Mouse (Mus musculus): Measurements from ENCODE around the gene Cdc34. TPM values are rescaled to one million over a fixed set of nuclear protein-coding genes. Genes with fewer than 3 reads are reported as not detected.
A peak's percentile ranks its signal among the peaks of the same experiment; 100 is the strongest.

Gene Cdc34
- polyA plus RNA-seq, 1 experiment from 2014 or later: 106 TPM

DNA sequence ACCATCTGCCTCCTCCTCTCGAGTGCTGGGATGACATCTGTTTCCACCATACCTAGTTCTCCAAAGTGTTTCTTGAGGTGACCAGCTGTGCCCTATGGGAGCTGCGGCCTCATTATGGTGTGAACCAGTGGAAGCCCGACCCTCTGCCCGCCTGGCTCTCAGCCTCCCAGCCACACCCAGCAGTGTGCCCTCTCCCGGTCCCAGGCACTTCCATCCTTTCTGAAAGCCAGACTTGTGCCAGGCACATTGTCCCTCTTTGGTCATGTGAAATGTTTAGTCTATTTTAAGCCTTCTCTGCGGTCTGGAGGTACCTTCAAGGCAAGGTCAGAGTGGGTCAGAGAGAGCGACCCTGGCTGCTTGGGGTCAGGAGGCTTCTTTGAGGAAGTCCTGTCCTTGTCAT, 41.7 kb downstream of the Cdc34 start:
- Histone ChIP-seq H3K36me3 (ENCODE audit: control insufficient read depth, insufficient read depth, low read length) (no peaks in the 10 kb centered on the region), H3K4me2 (ENCODE audit: low read length) (no peak overlapping the region), H3K27me3 (ENCODE audit: control insufficient read depth, insufficient read depth, low read length) (peaks cover 16% of the 10 kb centered on the region), H3K4me1 (ENCODE audit: control insufficient read depth in 2 of 2, insufficient read depth in 2 of 2, low read length in 2 of 2) (peaks cover 4 to 8% of the 10 kb centered on the region in 2 experiments; a peak in 2 of 4 replicates), H3K9me3 (ENCODE audit: control insufficient read depth, low read length) (no peaks in the 10 kb centered on the region), H3K27ac (replicated peaks in 1 of 2; ENCODE audit: control insufficient read depth in 1 of 2, insufficient read depth in 1 of 2, low read depth in 2 of 2, low read length in 2 of 2) (no peak overlapping the region), H3K4me3 (ENCODE audit: control insufficient read depth in 1 of 2, insufficient read depth in 1 of 2, low read depth in 1 of 2, low read length in 2 of 2) (no peak overlapping the region), H3K9ac (ENCODE audit: low read length) (no peak overlapping the region)
- ATAC-seq (ENCODE audit: insufficient number of reproducible peaks, insufficient read depth, low FRiP score, low read depth): no peak
- 61% methylated on average over 7 of the region's 7 CpGs for WGBS

DNA sequence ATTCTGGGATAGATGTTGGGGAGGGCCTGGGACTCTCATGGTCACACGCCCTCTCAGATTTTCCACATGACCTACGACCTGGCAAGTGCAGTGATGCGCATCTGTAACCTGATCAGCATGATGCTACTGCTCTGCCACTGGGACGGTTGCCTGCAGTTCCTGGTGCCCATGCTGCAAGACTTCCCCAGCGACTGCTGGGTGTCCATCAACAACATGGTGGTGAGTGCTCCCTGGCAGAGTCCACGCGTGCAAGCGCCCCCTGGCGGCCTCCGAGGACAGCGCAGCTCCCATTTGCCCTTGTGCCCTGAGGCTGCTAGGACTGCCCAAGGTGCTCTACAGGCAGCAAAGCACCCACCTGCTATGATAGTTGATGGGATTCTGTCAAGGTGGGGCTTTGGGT, 44.1 kb downstream of the Cdc34 start:
- Histone ChIP-seq H3K9me3 (ENCODE audit: control insufficient read depth, low read length) (no peaks in the 10 kb centered on the region), H3K9ac (ENCODE audit: low read length) (no peak overlapping the region), H3K4me2 (ENCODE audit: low read length) (no peak overlapping the region), H3K36me3 (ENCODE audit: control insufficient read depth, insufficient read depth, low read length) (no peaks in the 10 kb centered on the region), H3K27me3 (ENCODE audit: control insufficient read depth, insufficient read depth, low read length) (no peaks in the 10 kb centered on the region), H3K27ac (replicated peaks in 1 of 2; ENCODE audit: control insufficient read depth in 1 of 2, insufficient read depth in 1 of 2, low read depth in 2 of 2, low read length in 2 of 2) (no peak overlapping the region), H3K4me1 (ENCODE audit: control insufficient read depth in 2 of 2, insufficient read depth in 2 of 2, low read length in 2 of 2) (peaks cover 6 to 12% of the 10 kb centered on the region in 2 experiments; a peak in 3 of 4 replicates), H3K4me3 (ENCODE audit: control insufficient read depth in 1 of 2, insufficient read depth in 1 of 2, low read depth in 1 of 2, low read length in 2 of 2) (no peak overlapping the region)
- ATAC-seq (ENCODE audit: insufficient number of reproducible peaks, insufficient read depth, low FRiP score, low read depth): no peak
- WGBS: 45% methylated on average over 11 of the region's 11 CpGs

- Histone ChIP-seq H3K4me3 (ENCODE audit: control insufficient read depth in 1 of 2, insufficient read depth in 1 of 2, low read depth in 1 of 2, low read length in 2 of 2) (no peak overlapping the region), H3K9ac (ENCODE audit: low read length) (no peak overlapping the region), H3K27me3 (ENCODE audit: control insufficient read depth, insufficient read depth, low read length) (no peaks in the 10 kb centered on the region), H3K9me3 (ENCODE audit: control insufficient read depth, low read length) (peaks cover 4% of the 10 kb centered on the region; the same call in 1 of the 2 replicates), H3K4me1 (ENCODE audit: control insufficient read depth in 2 of 2, insufficient read depth in 2 of 2, low read length in 2 of 2) (peaks cover 6 to 10% of the 10 kb centered on the region in 2 experiments; a peak in 3 of 4 replicates), H3K4me2 (ENCODE audit: low read length) (no peak overlapping the region), H3K36me3 (ENCODE audit: control insufficient read depth, insufficient read depth, low read length) (no peaks in the 10 kb centered on the region), H3K27ac (replicated peaks in 1 of 2; ENCODE audit: control insufficient read depth in 1 of 2, insufficient read depth in 1 of 2, low read depth in 2 of 2, low read length in 2 of 2) (no peak overlapping the region)
- no peak for ATAC-seq (ENCODE audit: insufficient number of reproducible peaks, insufficient read depth, low FRiP score, low read depth)
- WGBS: 67% methylated on average over 28 of the region's 28 CpGs
Measured at GRCm38 (mm10) chr10:79728323-79729249, 46.6 kb downstream of the Cdc34 start.

- Histone ChIP-seq H3K27me3 (ENCODE audit: control insufficient read depth, insufficient read depth, low read length) (no peaks in the 10 kb centered on the region), H3K9ac (ENCODE audit: low read length) (0 out of 2 replicates have a peak overlapping the region, but pooled peaks have one; percentile 11), H3K9me3 (ENCODE audit: control insufficient read depth, low read length) (peaks cover 4% of the 10 kb centered on the region; the same call in 1 of the 2 replicates), H3K4me2 (ENCODE audit: low read length) (no peak overlapping the region), H3K27ac (replicated peaks in 1 of 2; ENCODE audit: control insufficient read depth in 1 of 2, insufficient read depth in 1 of 2, low read depth in 2 of 2, low read length in 2 of 2) (no peak overlapping the region), H3K4me3 (ENCODE audit: control insufficient read depth in 1 of 2, insufficient read depth in 1 of 2, low read depth in 1 of 2, low read length in 2 of 2) (no peak overlapping the region), H3K36me3 (ENCODE audit: control insufficient read depth, insufficient read depth, low read length) (peaks cover 7% of the 10 kb centered on the region), H3K4me1 (ENCODE audit: control insufficient read depth in 2 of 2, insufficient read depth in 2 of 2, low read length in 2 of 2) (peaks cover 2 to 4% of the 10 kb centered on the region in 2 experiments; a peak in 3 of 4 replicates)
- no peak for ATAC-seq (ENCODE audit: insufficient number of reproducible peaks, insufficient read depth, low FRiP score, low read depth)
- WGBS: 63% methylated on average over 13 of the region's 13 CpGs
Measured at GRCm38 (mm10) chr10:79729357-79729965, 47.5 kb downstream of the Cdc34 start.

DNA sequence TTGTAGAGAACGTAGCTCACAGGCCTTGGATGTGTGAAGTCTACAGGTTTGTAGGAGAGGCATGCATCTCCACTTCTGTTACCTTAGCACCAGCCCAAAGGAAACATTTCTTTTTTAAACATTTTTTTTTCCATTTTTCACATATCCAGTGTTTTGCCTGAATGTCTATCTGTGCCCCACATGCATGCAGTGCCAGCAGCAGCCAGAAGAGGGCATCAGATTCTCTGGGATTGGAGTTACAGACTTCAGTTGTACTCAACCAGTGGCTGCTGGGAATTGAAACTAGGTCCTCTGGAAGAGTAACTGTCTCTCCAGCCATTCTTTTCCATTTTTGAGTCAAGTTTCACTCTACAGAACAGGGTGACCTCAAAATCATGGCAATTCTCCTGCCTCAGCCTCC, 50.5 kb downstream of the Cdc34 start:
- Histone ChIP-seq H3K27me3 (ENCODE audit: control insufficient read depth, insufficient read depth, low read length) (peaks cover 8% of the 10 kb centered on the region; the same call in 1 of the 2 replicates), H3K4me3 (ENCODE audit: control insufficient read depth in 1 of 2, insufficient read depth in 1 of 2, low read depth in 1 of 2, low read length in 2 of 2) (no peak overlapping the region), H3K9me3 (ENCODE audit: control insufficient read depth, low read length) (peaks cover 22% of the 10 kb centered on the region), H3K4me2 (ENCODE audit: low read length) (no peak overlapping the region), H3K36me3 (ENCODE audit: control insufficient read depth, insufficient read depth, low read length) (peaks cover 33% of the 10 kb centered on the region), H3K9ac (ENCODE audit: low read length) (no peak overlapping the region), H3K27ac (replicated peaks in 1 of 2; ENCODE audit: control insufficient read depth in 1 of 2, insufficient read depth in 1 of 2, low read depth in 2 of 2, low read length in 2 of 2) (no peak overlapping the region), H3K4me1 (ENCODE audit: control insufficient read depth in 2 of 2, insufficient read depth in 2 of 2, low read length in 2 of 2) (peaks cover 2 to 4% of the 10 kb centered on the region in 2 experiments; a peak in 3 of 4 replicates)
- 95% methylated on average over 1 of the region's 1 CpGs for WGBS
- no peak for ATAC-seq (ENCODE audit: insufficient number of reproducible peaks, insufficient read depth, low FRiP score, low read depth)

- Histone ChIP-seq H3K4me2 (ENCODE audit: low read length) (no peak overlapping the region), H3K27ac (replicated peaks in 1 of 2; ENCODE audit: control insufficient read depth in 1 of 2, insufficient read depth in 1 of 2, low read depth in 2 of 2, low read length in 2 of 2) (no peak overlapping the region), H3K27me3 (ENCODE audit: control insufficient read depth, insufficient read depth, low read length) (peaks cover 8% of the 10 kb centered on the region; the same call in 1 of the 2 replicates), H3K4me1 (ENCODE audit: control insufficient read depth in 2 of 2, insufficient read depth in 2 of 2, low read length in 2 of 2) (peaks cover 2 to 4% of the 10 kb centered on the region in 2 experiments; a peak in 3 of 4 replicates), H3K36me3 (ENCODE audit: control insufficient read depth, insufficient read depth, low read length) (peaks cover 46% of the 10 kb centered on the region), H3K9ac (ENCODE audit: low read length) (no peak overlapping the region), H3K9me3 (ENCODE audit: control insufficient read depth, low read length) (peaks cover 35% of the 10 kb centered on the region), H3K4me3 (ENCODE audit: control insufficient read depth in 1 of 2, insufficient read depth in 1 of 2, low read depth in 1 of 2, low read length in 2 of 2) (no peak overlapping the region)
- WGBS: 78% methylated on average over 15 of the region's 15 CpGs
- ATAC-seq (ENCODE audit: insufficient number of reproducible peaks, insufficient read depth, low FRiP score, low read depth): no peak
Measured at GRCm38 (mm10) chr10:79733847-79734246, 51.9 kb downstream of the Cdc34 start.

DNA sequence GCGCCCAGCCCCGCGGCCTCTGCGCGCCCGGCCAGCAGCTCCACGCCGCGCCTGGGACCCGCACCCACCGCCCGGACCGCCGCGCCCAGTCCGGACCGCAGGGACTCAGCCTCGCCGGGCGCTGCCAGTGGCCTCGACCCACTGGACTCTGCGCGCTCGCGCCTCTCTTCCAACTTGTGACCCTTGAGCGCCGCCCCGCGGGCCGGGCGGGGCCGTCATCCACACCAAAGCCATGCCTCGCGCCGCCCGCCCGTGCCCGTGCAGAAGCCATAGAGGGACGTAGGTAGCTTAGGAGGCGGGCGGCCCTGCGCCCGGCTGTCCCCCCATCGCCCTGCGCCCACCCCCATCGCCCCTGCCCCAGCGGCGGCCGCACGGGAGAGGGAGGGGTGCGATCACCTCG, 53.4 kb downstream of the Cdc34 start:
- Histone ChIP-seq H3K4me3 (ENCODE audit: control insufficient read depth in 1 of 2, insufficient read depth in 1 of 2, low read depth in 1 of 2, low read length in 2 of 2) (no peak overlapping the region), H3K4me1 (ENCODE audit: control insufficient read depth in 2 of 2, insufficient read depth in 2 of 2, low read length in 2 of 2) (no peaks in the 10 kb centered on the region), H3K27ac (replicated peaks in 1 of 2; ENCODE audit: control insufficient read depth in 1 of 2, insufficient read depth in 1 of 2, low read depth in 2 of 2, low read length in 2 of 2) (no peak overlapping the region), H3K9ac (ENCODE audit: low read length) (no peak overlapping the region), H3K4me2 (ENCODE audit: low read length) (peak overlapping the region; percentile 25; the same call in 1 of the 2 replicates), H3K36me3 (ENCODE audit: control insufficient read depth, insufficient read depth, low read length) (peaks cover 61% of the 10 kb centered on the region), H3K9me3 (ENCODE audit: control insufficient read depth, low read length) (peaks cover 50% of the 10 kb centered on the region), H3K27me3 (ENCODE audit: control insufficient read depth, insufficient read depth, low read length) (peaks cover 8% of the 10 kb centered on the region; the same call in 1 of the 2 replicates)
- WGBS: 25% methylated on average over 42 of the region's 52 CpGs
- ATAC-seq (ENCODE audit: insufficient number of reproducible peaks, insufficient read depth, low FRiP score, low read depth): no peak

Data from heart, embryonic 14.5 days (tissue).